Mouse (Mus musculus) ovary, postnatal 36 days (tissue): Measurements from ENCODE around the gene Ggt5.
A peak's percentile ranks its signal among the peaks of the same experiment; 100 is the strongest.

Experiments
- DNase-seq: peaks from one replicate; pipeline ENCODE4 v3.0.0; 2022; ENCODE audit warnings: low spot score, mixed read lengths

The Ggt5 gene

GRCm38 (mm10) chr10:75568441-75568840, 20.7 kb upstream of the Ggt5 start:
- DNase-seq = no peak

- no peak for DNase-seq
Observed at GRCm38 (mm10) chr10:75568851-75569250, 20.3 kb upstream of the Ggt5 start.

- DNase-seq = no peak
Observed at GRCm38 (mm10) chr10:75570981-75571657, 18.0 kb upstream of the Ggt5 start.

GRCm38 (mm10) chr10:75571937-75572336, 17.2 kb upstream of the Ggt5 start:
- DNase-seq = no peak

GRCm38 (mm10) chr10:75573181-75573580, 16.0 kb upstream of the Ggt5 start:
- no peak for DNase-seq

- DNase-seq = no peak
Observed at GRCm38 (mm10) chr10:75573965-75574364, 15.2 kb upstream of the Ggt5 start.

GRCm38 (mm10) chr10:75579129-75579528, 10.0 kb upstream of the Ggt5 start:
- DNase-seq = no peak

- peak; percentile 83 for DNase-seq
Observed at GRCm38 (mm10) chr10:75585876-75586552, 3.1 kb upstream of the Ggt5 start.

GRCm38 (mm10) chr10:75586553-75586879, 2.6 kb upstream of the Ggt5 start:
- no peak for DNase-seq

- no peak for DNase-seq
Observed at GRCm38 (mm10) chr10:75587781-75588180, 1.4 kb upstream of the Ggt5 start.

GRCm38 (mm10) chr10:75588336-75588735, 804 bp upstream of the Ggt5 start:
- DNase-seq = no peak

- DNase-seq = peak; percentile 26
Observed at GRCm38 (mm10) chr10:75589651-75590050, 511 bp downstream of the Ggt5 start.

GRCm38 (mm10) chr10:75591211-75591894, 2.2 kb downstream of the Ggt5 start:
- DNase-seq = no peak

GRCm38 (mm10) chr10:75592585-75592984, 3.4 kb downstream of the Ggt5 start:
- no peak for DNase-seq

- peak; percentile 72 for DNase-seq
Observed at GRCm38 (mm10) chr10:75595981-75596380, 6.8 kb downstream of the Ggt5 start.

- DNase-seq = no peak
Observed at GRCm38 (mm10) chr10:75600189-75600730, 11.1 kb downstream of the Ggt5 start.

- DNase-seq = no peak
Observed at GRCm38 (mm10) chr10:75605162-75605846, 16.2 kb downstream of the Ggt5 start.

GRCm38 (mm10) chr10:75607253-75607652, 18.1 kb downstream of the Ggt5 start:
- no peak for DNase-seq

- DNase-seq = no peak
Observed at GRCm38 (mm10) chr10:75608975-75609374, 19.8 kb downstream of the Ggt5 start.

GRCm38 (mm10) chr10:75610486-75610885, 21.3 kb downstream of the Ggt5 start:
- DNase-seq = no peak

- no peak for DNase-seq
Observed at GRCm38 (mm10) chr10:75616044-75616443, 26.9 kb downstream of the Ggt5 start.

GRCm38 (mm10) chr10:75620818-75621217, 31.7 kb downstream of the Ggt5 start:
- DNase-seq = no peak
